Mouse (Mus musculus): ENCODE results near the gene Olfr1247.
"Not testable (repeated sequence)": the region's sequence is repeated elsewhere in the genome, so short reads cannot be mapped to it uniquely, and the experiment has no call there.

The Olfr1247 gene

GRCm38 (mm10) chr2:89614030-89614429, at the start of gene Olfr1247:
Gene Olfr1247, minus strand, starts transcription at chr2:89614130.
- DNase-seq (ENCODE audit: low spot score): no peak

- no peak for DNase-seq (ENCODE audit: low spot score)
These were observed 47.4 kb upstream of the Olfr1247 start, which contains the start of gene Olfr1250 for GRCm38 (mm10) chr2:89661367-89661766. Gene Olfr1250, minus strand, starts transcription at chr2:89661467.

GRCm38 (mm10) chr2:89634883-89635282, 21.0 kb upstream of the Olfr1247 start, which contains the start of gene Olfr1249:
Gene Olfr1249, minus strand, starts transcription at chr2:89634983.
- DNase-seq (ENCODE audit: low spot score): no peak

- not testable (repeated sequence) for DNase-seq (ENCODE audit: low spot score)
These were observed 4.2 kb upstream of the Olfr1247 start, which contains the start of gene Olfr1248 for GRCm38 (mm10) chr2:89618145-89618544. Gene Olfr1248, minus strand, starts transcription at chr2:89618245.

- no peak for DNase-seq (ENCODE audit: low spot score)
These were observed 20.9 kb downstream of the Olfr1247 start, which contains the start of gene Olfr1246 for GRCm38 (mm10) chr2:89593057-89593456. Gene Olfr1246, minus strand, starts transcription at chr2:89593157.

- no peak for DNase-seq (ENCODE audit: low spot score)
These were observed 35.6 kb downstream of the Olfr1247 start, which contains the start of gene Olfr1245 for GRCm38 (mm10) chr2:89578347-89578746. Gene Olfr1245, minus strand, starts transcription at chr2:89578447.

- not testable (repeated sequence) for DNase-seq (ENCODE audit: low spot score)
These were observed 51.2 kb downstream of the Olfr1247 start for GRCm38 (mm10) chr2:89562706-89563105.

Data from spleen, adult 12 weeks (tissue).